Mouse (Mus musculus) adrenal gland, adult 2 months (tissue): ENCODE measurements at regions not wholly inside any gene's neighbourhood (a gene's known extent, or its start where the extent isn't known, plus 50 kb on each side); places are given as distances from the start of the nearest gene placed in this dataset.
A peak's percentile ranks its signal among the peaks of the same experiment; 100 is the strongest.

ENCODE experiments used
- DNase-seq: peaks from one replicate; pipeline ENCODE4 v3.0.0; 2021

DNA sequence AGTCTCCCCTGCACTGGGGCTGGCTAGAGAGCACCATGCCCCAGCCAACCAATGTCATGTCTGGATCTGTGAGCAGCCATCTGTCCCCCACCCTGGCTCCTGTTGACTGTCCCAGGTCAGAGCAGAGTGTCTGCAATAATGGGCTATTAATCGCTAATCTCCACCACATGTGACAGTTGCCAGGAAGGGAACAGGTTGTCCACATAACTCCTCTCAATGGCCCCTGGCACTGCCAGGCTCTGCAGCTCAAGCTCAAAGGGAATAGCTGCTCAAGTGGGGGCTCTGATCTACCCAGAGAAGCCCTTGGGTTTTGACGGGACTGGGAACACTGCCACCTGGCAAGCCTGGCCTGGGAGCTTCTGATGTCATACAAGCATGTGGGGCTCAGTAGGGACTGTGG lies 231.4 kb downstream of the Cryba4 start:
- DNase-seq: no peak

GRCm38 (mm10) chr5:112029955-112030354 lies 222.4 kb downstream of the Cryba4 start:
- no peak for DNase-seq

- DNase-seq: no peak
Observed at GRCm38 (mm10) chr5:112032036-112032435, 220.3 kb downstream of the Cryba4 start.

DNA sequence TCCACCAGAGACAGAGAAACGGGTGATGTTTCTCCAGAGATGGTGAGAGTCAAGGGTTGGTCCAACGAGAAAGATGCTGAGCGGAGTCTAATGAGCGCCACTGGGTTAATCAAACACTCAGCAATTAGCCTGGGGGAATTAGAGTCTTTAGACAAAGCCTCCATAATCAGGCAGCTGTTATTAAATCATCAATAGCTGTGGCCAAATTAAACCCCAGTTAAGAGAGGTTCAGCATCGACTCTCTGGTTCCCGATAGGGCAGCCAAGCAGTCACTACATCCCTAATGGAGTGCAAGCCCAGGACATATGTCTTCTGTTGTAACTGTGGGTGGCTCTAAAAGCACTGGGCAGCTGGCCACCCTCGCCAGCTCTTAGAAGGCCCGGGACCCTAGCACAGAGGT lies 216.9 kb downstream of the Cryba4 start:
- DNase-seq: no peak

GRCm38 (mm10) chr5:112037080-112037479 lies 215.2 kb downstream of the Cryba4 start:
- no peak for DNase-seq

- DNase-seq: no peak
Observed at GRCm38 (mm10) chr5:112039645-112040372, 212.5 kb downstream of the Cryba4 start.

- no peak for DNase-seq
Observed at GRCm38 (mm10) chr5:112040678-112041077, 211.6 kb downstream of the Cryba4 start.

GRCm38 (mm10) chr5:112041285-112041684 lies 211.0 kb downstream of the Cryba4 start:
- no peak for DNase-seq

GRCm38 (mm10) chr5:112042236-112042635 lies 210.1 kb downstream of the Cryba4 start:
- DNase-seq: no peak

DNA sequence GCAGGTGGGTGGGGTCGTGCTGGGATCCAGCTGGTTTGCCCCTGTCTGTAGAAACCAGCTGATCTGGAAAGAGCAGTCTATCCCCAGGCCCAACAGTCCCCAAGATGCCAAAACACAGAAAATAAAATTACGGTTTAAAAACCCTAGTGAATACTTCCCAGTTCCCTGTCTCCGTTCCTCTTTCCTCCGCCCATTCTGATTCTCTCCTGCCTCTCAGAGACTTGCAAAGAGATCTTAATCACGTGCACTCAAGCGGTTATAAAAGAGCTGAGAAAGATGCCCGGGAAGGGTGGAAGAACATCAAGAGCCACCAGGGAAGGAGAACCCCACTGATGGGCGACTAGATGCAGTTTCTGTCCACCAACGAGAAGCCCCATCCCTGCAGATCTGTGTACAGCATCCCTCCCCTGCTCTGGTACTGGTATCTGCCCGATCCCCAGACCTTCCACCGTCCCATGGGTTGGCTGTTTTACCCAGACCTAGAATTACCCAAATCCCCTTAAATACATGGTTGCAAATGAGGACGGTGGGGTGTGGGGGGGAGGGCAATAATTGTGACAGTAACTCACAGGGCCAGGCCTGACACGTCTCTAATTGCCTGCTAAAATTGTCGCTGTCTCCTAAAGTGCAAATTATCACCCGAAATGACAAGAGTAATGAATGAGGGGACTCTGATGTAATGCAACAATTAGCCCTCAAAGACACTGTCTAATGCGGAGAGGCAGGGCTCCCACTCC lies 202.1 kb downstream of the Cryba4 start:
- no peak for DNase-seq

DNA sequence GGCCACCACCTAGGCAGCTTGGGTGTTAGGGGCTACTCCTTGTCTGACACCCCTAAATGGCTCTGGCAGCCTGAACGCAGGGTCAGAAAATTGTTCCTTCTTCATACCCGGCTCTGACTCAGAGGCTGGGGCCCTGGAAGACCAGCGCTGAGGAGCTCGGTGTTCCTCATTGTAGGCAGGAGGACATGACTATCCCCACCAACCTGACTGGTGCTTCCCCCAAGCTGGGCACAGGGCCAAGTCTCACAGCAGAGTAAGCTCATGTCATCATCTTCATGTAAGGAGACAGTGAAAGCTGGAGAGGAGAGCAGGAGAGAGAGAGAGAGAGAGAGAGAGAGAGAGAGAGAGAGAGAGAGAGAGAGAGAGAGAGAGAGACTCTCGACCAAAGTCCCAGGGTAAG lies 201.4 kb downstream of the Cryba4 start:
- no peak for DNase-seq

DNA sequence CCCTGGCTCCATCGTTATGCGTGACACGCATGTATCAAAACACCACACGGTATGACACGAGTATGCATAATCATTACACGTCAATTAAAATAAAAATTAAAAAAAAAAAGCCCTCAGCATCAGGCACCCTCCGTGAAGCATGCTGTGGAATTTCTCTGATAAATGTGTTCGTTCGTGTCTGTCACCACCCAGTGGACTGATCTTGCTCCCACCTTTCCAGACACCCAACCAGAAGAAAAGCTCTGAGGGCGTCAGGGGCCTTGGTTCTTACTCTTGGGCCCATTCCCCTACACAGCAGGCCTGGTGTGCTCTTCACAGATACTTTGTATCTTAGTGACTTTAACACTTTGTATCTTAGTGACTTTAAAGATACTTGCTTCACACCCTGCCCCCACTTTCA lies 200.5 kb downstream of the Cryba4 start:
- DNase-seq: no peak

GRCm38 (mm10) chr5:112053600-112054155 lies 198.6 kb downstream of the Cryba4 start:
- no peak for DNase-seq

GRCm38 (mm10) chr5:112055018-112055417 lies 197.3 kb downstream of the Cryba4 start:
- DNase-seq: peak; percentile 5

- DNase-seq: no peak
Observed at GRCm38 (mm10) chr5:112069917-112070316, 182.4 kb downstream of the Cryba4 start.

- no peak for DNase-seq
Observed at GRCm38 (mm10) chr5:112072456-112072855, 179.9 kb downstream of the Cryba4 start.

DNA sequence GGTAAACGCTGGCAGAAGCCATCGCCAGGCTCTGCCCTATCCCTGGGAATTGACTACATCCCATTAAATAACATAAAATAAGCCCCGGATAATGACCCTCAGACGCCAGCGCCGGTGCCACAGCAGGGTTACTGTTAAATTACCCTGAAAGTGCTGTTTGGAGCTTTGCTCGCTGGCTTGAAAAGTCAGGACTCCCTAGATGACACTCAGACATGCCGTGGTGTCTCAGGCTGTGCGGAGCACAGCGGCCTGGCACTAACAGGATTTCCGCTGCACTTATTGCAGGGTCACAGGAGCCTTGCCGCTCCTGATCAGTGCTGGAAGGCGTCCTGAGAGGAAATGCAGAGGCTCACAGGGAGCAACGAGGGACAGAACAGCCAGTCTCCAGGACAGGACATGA lies 175.2 kb downstream of the Cryba4 start:
- DNase-seq: peak; percentile 4

DNA sequence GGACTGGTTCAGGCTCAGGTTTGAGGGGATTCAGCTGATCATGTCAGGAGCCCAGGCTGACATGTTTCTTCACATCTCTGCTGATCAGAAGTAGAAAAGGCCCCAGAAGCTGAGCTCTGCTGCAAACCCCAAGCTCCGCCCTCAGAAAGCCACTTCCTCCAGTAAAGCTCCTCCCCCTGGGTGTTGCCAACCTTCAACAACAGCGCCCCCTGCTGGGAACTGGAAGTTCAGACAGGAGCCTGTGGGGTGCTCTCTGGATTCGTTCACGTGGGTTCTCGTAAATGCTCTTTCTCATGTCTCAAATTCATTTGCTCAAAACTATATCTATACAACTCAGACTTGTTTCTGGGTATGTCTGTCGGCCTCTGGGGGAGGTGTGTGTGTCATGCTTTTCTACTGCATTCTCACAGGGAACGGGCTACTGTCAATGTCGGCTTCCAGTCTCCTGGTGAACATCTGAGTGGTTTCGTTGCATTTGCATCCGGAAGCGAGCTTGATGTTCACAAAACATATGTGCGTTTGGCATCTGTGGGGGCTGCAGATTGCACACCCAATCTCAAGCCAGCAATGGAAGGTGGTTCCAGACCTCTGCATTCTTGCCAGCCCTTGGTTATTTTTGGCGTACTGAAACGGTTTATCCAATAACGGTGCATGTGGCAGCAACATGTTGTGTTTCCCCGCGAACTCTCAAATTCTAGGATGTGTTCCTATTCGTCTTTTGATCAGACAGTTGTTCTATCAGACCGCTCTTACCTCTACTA lies 174.3 kb downstream of the Cryba4 start:
- no peak for DNase-seq

DNA sequence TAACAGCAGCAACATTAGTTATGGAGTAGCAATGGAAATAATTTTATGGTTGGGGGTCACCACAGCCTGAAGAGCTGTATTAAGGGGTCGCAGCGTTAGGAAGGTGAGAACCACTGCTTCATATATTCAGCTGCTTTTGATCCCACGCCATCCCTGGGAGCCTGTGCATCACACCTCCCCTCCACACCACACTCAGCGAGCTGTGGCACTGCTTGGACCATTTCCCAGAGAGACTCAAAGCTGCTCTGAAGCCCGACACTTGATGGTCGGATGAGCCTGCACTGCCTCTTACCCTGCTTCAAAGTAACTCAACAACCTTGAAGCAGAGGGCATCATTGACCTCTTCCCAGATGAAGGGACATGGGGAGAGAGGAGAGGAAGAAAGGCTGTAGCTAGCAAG lies 171.3 kb downstream of the Cryba4 start:
- no peak for DNase-seq

- no peak for DNase-seq
Observed at GRCm38 (mm10) chr5:112091867-112092535, 160.3 kb downstream of the Cryba4 start.

DNA sequence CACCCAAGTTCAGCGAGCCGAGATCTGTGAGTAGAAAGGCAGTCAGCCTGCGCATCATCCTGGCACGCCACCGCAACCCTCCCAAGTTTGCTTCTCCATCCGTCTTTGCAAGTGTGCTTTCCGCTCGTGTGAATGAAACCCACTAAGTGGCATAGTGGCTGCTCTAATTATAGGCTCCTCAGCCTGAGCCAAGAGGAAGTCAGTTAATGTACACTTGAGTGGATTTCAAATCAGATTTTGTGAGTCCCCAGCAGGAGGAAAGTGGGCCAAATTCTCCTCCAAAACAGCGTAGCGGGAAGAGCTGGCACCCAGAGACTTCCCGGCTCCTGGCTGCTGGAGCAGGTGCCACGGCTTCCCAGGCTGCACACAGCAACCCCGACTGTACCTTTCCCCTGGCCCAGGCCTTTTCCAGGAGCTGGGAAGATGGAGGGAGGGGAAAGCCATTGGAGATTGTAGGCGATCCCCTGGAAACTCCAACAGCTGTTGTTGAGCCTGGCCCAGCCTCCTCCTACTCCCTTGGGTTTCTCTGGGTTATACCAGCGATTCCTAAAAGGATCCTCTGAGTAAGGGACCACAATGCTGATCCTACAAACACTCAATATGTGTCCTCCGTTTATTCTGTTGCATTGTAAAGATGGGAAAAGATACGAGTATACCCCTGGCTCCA lies 158.3 kb downstream of the Cryba4 start:
- DNase-seq: no peak
